Mouse (Mus musculus) brown adipose tissue, adult 24 weeks (tissue): Measurements from ENCODE around the gene Rnf208. TPM values are rescaled to one million over a fixed set of nuclear protein-coding genes. Genes with fewer than 3 reads are reported as not detected.

ENCODE experiments used
- H3K27ac ChIP-seq: fragments of 200-500 bp; replicated peaks from 2 replicates; pipeline ENCODE4 v1.5.1; 2012; ENCODE audit warnings: low read depth, mild to moderate bottlenecking, low read length
- H3K4me1 ChIP-seq: fragments of 200-500 bp; 2 replicates; pipeline ENCODE4 v1.6.1; 2012; ENCODE audit warnings: low read length, mixed read lengths; ENCODE audit not compliant: control insufficient read depth, insufficient read depth, insufficient read length
- H3K4me3 ChIP-seq: fragments of 200-500 bp; 2 replicates; pipeline ENCODE4 v1.5.1; 2012; ENCODE audit warnings: low read depth, mild to moderate bottlenecking, low read length, moderate library complexity; ENCODE audit not compliant: insufficient read depth
- polyA plus RNA-seq: library from polyadenylated mRNA; stranded (reverse); fragments of >200 nt; gene quantifications from 2 replicates; pipeline ENCODE4 v1.2.4, GENCODE M21; 2012; ENCODE audit not compliant: missing spikeins, insufficient read depth, insufficient read length

The Rnf208 gene
- polyA plus RNA-seq, 1 experiment: not detected

- Histone ChIP-seq H3K27ac (no peak overlapping the region), H3K4me3 (no peak overlapping the region), H3K4me1 (peaks cover 10% of the 10 kb centered on the region)
Measured at GRCm38 (mm10) chr2:25213266-25213865, 28.7 kb upstream of the Rnf208 start.

DNA sequence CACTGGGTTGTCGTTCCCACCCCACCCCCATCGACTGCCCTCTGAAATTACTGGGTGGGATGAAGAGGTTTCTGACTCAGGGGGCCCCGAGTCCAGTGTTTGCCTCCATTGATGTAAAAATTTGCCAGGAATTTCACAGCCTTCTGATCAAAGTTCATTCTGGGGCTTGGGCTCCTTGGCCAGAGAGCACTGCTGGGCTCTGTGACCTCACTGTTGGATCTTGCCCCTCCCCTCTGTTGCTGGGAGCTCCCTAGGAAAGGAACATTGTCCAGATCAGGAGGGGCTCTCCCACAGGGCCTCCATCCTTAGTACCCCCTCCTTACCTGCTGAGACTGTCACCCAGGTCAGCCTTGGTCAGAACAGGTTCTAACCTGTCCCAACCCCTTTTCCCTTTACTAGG, 27.6 kb upstream of the Rnf208 start, which contains the start of gene Stpg3:
Gene Stpg3 (minus strand): TSS at position 194 of the 400 bp plus-strand sequence.
- H3K4me3 ChIP-seq: no peak within 1 kb of the TSS
- H3K4me1 ChIP-seq: peaks cover 10% of the 10 kb centered on the region
- no peak within 1 kb of the TSS for H3K27ac ChIP-seq

DNA sequence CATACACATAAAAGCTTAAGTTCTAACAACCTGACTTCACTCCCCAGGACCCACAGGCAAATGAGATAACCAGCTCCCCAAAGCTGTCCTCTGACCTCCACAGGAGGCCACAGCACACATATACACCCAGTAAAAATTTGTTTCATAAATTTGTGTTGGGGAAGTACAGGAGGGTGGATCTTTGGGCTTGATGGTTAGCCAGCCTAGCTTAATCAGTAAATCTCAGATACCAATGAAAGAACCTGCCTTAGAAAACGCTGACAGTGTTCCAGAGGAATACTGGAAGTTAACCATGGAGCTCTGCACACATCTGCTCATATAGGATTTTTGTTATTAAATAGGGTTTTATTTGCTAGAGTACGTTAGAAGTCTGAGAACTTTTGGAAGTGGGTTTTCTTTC, 24.4 kb upstream of the Rnf208 start:
- Histone ChIP-seq H3K4me1 (peaks cover 2% of the 10 kb centered on the region; the same call in 1 of the 2 replicates), H3K27ac (no peak overlapping the region), H3K4me3 (no peak overlapping the region)

- H3K4me3 ChIP-seq: no peak within 1 kb of the TSS
- H3K27ac ChIP-seq: no peak within 1 kb of the TSS
- H3K4me1 ChIP-seq: peaks cover 2% of the 10 kb centered on the region; the same call in 1 of the 2 replicates
Measured at GRCm38 (mm10) chr2:25218445-25218844, 23.6 kb upstream of the Rnf208 start, which contains the start of gene Fam166a. Gene Fam166a (plus strand): TSS chr2:25218745.

GRCm38 (mm10) chr2:25221331-25221772, 20.7 kb upstream of the Rnf208 start:
- Histone ChIP-seq H3K4me1 (peaks cover 7% of the 10 kb centered on the region; the same call in 1 of the 2 replicates), H3K27ac (no peak overlapping the region), H3K4me3 (no peak overlapping the region)

DNA sequence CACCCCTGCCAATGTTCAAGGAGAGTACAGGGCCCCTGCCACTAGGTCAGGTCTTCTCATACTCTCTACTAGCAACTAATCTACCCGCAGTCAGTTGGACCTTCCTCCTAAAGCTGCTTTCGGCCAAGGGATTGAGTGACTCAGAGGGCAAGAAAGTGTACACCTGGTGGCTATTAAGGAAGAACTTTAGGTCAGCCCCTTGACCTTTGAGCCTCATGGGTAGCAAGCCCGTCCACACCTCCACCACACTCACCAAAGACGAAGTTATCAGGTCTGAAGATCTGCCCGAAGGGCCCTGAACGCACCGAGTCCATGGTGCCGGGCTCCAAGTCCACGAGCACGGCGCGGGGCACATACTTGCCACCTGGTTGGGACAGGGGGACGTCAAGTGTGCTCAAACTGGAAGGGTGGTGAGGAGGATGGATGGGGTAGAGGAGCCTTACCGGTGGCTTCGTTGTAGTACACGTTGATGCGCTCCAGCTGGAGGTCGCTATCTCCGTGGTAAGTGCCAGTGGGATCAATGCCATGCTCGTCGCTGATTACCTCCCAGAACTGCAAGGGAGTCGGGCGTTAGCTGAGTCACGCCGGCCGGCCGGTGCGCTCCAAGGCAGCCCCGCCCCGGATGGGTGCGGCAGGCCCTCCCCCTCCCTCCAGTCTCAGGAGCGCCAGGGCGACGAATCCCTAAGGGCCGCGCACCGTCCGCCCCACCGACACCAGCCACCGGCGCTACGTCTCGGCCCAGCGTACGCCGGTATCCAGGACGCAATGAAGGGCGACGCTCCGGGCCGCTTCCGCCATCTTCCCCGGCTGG, 18.2 kb upstream of the Rnf208 start:
- peak overlapping the region; percentile 78 for H3K4me3 ChIP-seq
- peak overlapping the region; percentile 87 for H3K27ac ChIP-seq
- peaks cover 11% of the 10 kb centered on the region for H3K4me1 ChIP-seq

GRCm38 (mm10) chr2:25224492-25224765, 17.6 kb upstream of the Rnf208 start, which contains the start of gene Tubb4b:
Gene Tubb4b (minus strand): TSS chr2:25224702.
- peaks cover 11% of the 10 kb centered on the region for H3K4me1 ChIP-seq
- peak within 1 kb of the TSS; percentile 90 for H3K27ac ChIP-seq
- peak within 1 kb of the TSS; percentile 78 for H3K4me3 ChIP-seq

GRCm38 (mm10) chr2:25224766-25225752, 17.0 kb upstream of the Rnf208 start:
- Histone ChIP-seq H3K4me1 (peaks cover 11% of the 10 kb centered on the region), H3K27ac (peak overlapping the region; percentile 90), H3K4me3 (peak overlapping the region; percentile 76)

GRCm38 (mm10) chr2:25225811-25226379, 16.2 kb upstream of the Rnf208 start:
- Histone ChIP-seq H3K27ac (peak overlapping the region; percentile 65), H3K4me3 (no peak overlapping the region), H3K4me1 (peaks cover 11% of the 10 kb centered on the region)

DNA sequence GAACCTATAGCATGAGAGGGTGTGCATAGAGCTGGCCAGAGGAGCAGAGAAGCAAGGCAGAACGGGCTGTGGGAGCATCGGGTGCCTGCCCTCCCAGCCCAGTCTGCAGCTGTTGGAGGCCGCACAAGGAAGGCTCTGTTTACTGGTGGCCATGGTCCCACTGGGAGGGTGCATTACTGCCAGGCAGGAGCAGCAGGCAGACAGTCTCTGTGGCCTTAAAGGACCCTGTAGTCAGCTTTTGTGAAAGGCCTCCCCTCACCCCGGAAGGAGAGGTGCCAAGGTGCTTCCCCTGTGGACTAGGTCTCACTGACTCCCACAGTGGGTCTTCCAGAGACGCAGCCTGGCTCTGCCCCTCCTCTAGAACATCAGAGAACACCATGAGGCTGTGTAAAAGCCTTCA, 15.2 kb upstream of the Rnf208 start:
- Histone ChIP-seq H3K4me1 (peaks cover 11% of the 10 kb centered on the region), H3K27ac (peak overlapping the region; percentile 66), H3K4me3 (no peak overlapping the region)

- Histone ChIP-seq H3K27ac (peak overlapping the region; percentile 66), H3K4me1 (peaks cover 9% of the 10 kb centered on the region), H3K4me3 (no peak overlapping the region)
Measured at GRCm38 (mm10) chr2:25227406-25227805, 14.6 kb upstream of the Rnf208 start.

DNA sequence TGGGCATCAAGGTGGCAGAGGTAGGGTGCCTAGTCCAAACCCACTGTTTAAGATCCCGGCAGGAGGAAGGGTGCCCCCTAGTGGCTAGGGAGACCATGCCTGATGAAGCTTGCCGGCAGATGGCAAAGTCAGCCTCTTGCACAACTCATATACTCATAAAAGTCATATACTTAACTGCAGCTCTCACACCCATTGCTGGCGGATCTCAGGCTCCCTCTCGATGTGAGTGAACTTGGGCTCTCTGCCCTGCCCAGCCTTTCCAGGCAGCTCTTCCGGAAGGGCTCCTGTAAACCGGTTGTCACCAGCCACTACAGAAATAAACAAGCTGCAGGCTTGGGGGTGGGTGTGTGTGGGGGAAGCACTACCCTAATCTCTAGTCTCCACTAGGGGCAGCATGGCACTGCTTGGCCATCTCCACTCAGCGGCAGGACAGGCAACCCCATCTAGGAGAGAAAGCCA, 13.6 kb upstream of the Rnf208 start:
- Histone ChIP-seq H3K27ac (0 out of 2 replicates have a peak overlapping the region, but pooled peaks have one; percentile 23), H3K4me1 (peaks cover 9% of the 10 kb centered on the region), H3K4me3 (peak overlapping the region; percentile 40)

- peaks cover 9% of the 10 kb centered on the region for H3K4me1 ChIP-seq
- H3K4me3 ChIP-seq: no peak overlapping the region
- peak overlapping the region; percentile 12; the same call in 1 of the 2 replicates for H3K27ac ChIP-seq
Measured at GRCm38 (mm10) chr2:25228995-25229530, 13.0 kb upstream of the Rnf208 start.

GRCm38 (mm10) chr2:25229582-25229981, 12.5 kb upstream of the Rnf208 start:
- Histone ChIP-seq H3K4me3 (no peak overlapping the region), H3K27ac (no peak overlapping the region), H3K4me1 (peaks cover 9% of the 10 kb centered on the region)
